Mouse (Mus musculus): Measurements from ENCODE around the gene Ankzf1.

Ankzf1 gene

GRCm38 (mm10) chr1:75187914-75188483 lies 4.0 kb upstream of the Ankzf1 start:
- no peak for DNase-seq (ENCODE audit: low read depth, low spot score)

- no peak for DNase-seq (ENCODE audit: low read depth, low spot score)
Observed at GRCm38 (mm10) chr1:75190577-75190976, 1.4 kb upstream of the Ankzf1 start.

- DNase-seq (ENCODE audit: low read depth, low spot score): no peak
Observed at GRCm38 (mm10) chr1:75191258-75191621, 711 bp upstream of the Ankzf1 start.

- DNase-seq (ENCODE audit: low read depth, low spot score): no peak
Observed at GRCm38 (mm10) chr1:75192452-75192851, 501 bp downstream of the Ankzf1 start.

GRCm38 (mm10) chr1:75201236-75201635 lies 9.3 kb downstream of the Ankzf1 start:
- DNase-seq (ENCODE audit: low read depth, low spot score): no peak

- DNase-seq (ENCODE audit: low read depth, low spot score): no peak
Observed at GRCm38 (mm10) chr1:75208967-75209678, 17.2 kb downstream of the Ankzf1 start.

- peak; percentile 93 for DNase-seq (ENCODE audit: low read depth, low spot score)
Observed at GRCm38 (mm10) chr1:75210136-75211087, 18.5 kb downstream of the Ankzf1 start, which contains the start of the genes Glb1l and Stk16. TSS of gene Glb1l (minus strand) at chr1:75210813. TSS of gene Stk16 (plus strand) at chr1:75210838.

- no peak for DNase-seq (ENCODE audit: low read depth, low spot score)
Observed at GRCm38 (mm10) chr1:75211141-75211708, 19.3 kb downstream of the Ankzf1 start.

GRCm38 (mm10) chr1:75212542-75212941 lies 20.6 kb downstream of the Ankzf1 start:
- DNase-seq (ENCODE audit: low read depth, low spot score): no peak

GRCm38 (mm10) chr1:75213096-75213495 lies 21.1 kb downstream of the Ankzf1 start:
- no peak for DNase-seq (ENCODE audit: low read depth, low spot score)

GRCm38 (mm10) chr1:75214442-75214841 lies 22.5 kb downstream of the Ankzf1 start:
- DNase-seq (ENCODE audit: low read depth, low spot score): no peak

GRCm38 (mm10) chr1:75214886-75215285 lies 22.9 kb downstream of the Ankzf1 start:
- DNase-seq (ENCODE audit: low read depth, low spot score): no peak

GRCm38 (mm10) chr1:75215785-75216184 lies 23.8 kb downstream of the Ankzf1 start:
- DNase-seq (ENCODE audit: low read depth, low spot score): no peak

- DNase-seq (ENCODE audit: low read depth, low spot score): no peak
Observed at GRCm38 (mm10) chr1:75216797-75217585, 25.0 kb downstream of the Ankzf1 start.

- DNase-seq (ENCODE audit: low read depth, low spot score): no peak
Observed at GRCm38 (mm10) chr1:75217893-75218226, 25.9 kb downstream of the Ankzf1 start.

- DNase-seq (ENCODE audit: low read depth, low spot score): no peak
Observed at GRCm38 (mm10) chr1:75218227-75219001, 26.5 kb downstream of the Ankzf1 start.

- peak; percentile 63 for DNase-seq (ENCODE audit: low read depth, low spot score)
Observed at GRCm38 (mm10) chr1:75219078-75219477, 27.1 kb downstream of the Ankzf1 start.

GRCm38 (mm10) chr1:75219531-75219930 lies 27.6 kb downstream of the Ankzf1 start, which contains the start of gene Tuba4a:
TSS of gene Tuba4a (minus strand) at chr1:75219865.
- DNase-seq (ENCODE audit: low read depth, low spot score): no peak

- DNase-seq (ENCODE audit: low read depth, low spot score): no peak
Observed at GRCm38 (mm10) chr1:75221538-75221937, 29.6 kb downstream of the Ankzf1 start.

- DNase-seq (ENCODE audit: low read depth, low spot score): no peak
Observed at GRCm38 (mm10) chr1:75222926-75223325, 31.0 kb downstream of the Ankzf1 start.
